Mouse (Mus musculus) E14TG2a.4 (cell line): Measurements from ENCODE around the gene Mreg.

Source experiments
- CTCF ChIP-seq: conservative IDR thresholded peaks from 2 replicates; pipeline ENCODE4 v1.5.1; 2014; ENCODE audit warnings: low read length
- POU5F1 ChIP-seq: IDR thresholded peaks from 2 replicates; pipeline ENCODE4 v1.6.1; 2014; ENCODE audit warnings: low read length, borderline replicate concordance

GRCm38 (mm10) chr1:72228974-72229373 lies 16.9 kb upstream of the Mreg start:
- no peak for TF ChIP-seq CTCF
- peak; percentile 93 for TF ChIP-seq POU5F1
